Mouse (Mus musculus) midbrain, embryonic 14.5 days (tissue): ENCODE measurements around the gene Gpcpd1. TPM values are rescaled to one million over a fixed set of nuclear protein-coding genes. Genes with fewer than 3 reads are reported as not detected.

Experiments used
- ATAC-seq: fragments of 200-750 bp; cut with Nextera tagmentation; 2 replicates; pipeline ENCODE4 v1.8.0; 2017; ENCODE audit warnings: moderate number of reproducible peaks, moderate library complexity; ENCODE audit not compliant: low FRiP score, low TSS enrichment
- DNase-seq: peaks from one replicate; pipeline ENCODE4 v3.0.0-alpha.2; 2015
- H3K27ac ChIP-seq: fragments of 300-500 bp; sonication (generic); replicated peaks from 2 replicates; pipeline ENCODE4 v1.5.1; 2014; ENCODE audit warnings: mild to moderate bottlenecking, low read depth, low read length, moderate library complexity
- H3K27me3 ChIP-seq: fragments of 300-500 bp; sonication (generic); 2 replicates; pipeline ENCODE4 v1.6.1; 2014; ENCODE audit warnings: low read length, control low read depth, mixed read lengths; ENCODE audit not compliant: control insufficient read depth, insufficient read depth
- H3K36me3 ChIP-seq: fragments of 300-500 bp; sonication (generic); 2 replicates; pipeline ENCODE4 v1.6.1; 2014; ENCODE audit warnings: low read length, control low read depth; ENCODE audit not compliant: control insufficient read depth, insufficient read depth
- H3K4me1 ChIP-seq: fragments of 300-500 bp; sonication (generic); 2 replicates; pipeline ENCODE4 v1.6.1; 2014; ENCODE audit warnings: mild to moderate bottlenecking, antibody characterized with exemption, low read length, control low read depth; ENCODE audit not compliant: control insufficient read depth, insufficient read depth
- H3K4me2 ChIP-seq: fragments of 300-500 bp; sonication (generic); 2 replicates; pipeline ENCODE4 v1.6.1; 2014; ENCODE audit warnings: mild to moderate bottlenecking, low read length, moderate library complexity
- H3K4me3 ChIP-seq: fragments of 300-500 bp; sonication (generic); replicated peaks from 2 replicates; pipeline ENCODE4 v1.5.1; 2014; ENCODE audit warnings: low read depth, low read length
- H3K9ac ChIP-seq: fragments of 300-500 bp; sonication (generic); replicated peaks from 2 replicates; pipeline ENCODE4 v1.6.1; 2014; ENCODE audit warnings: mild to moderate bottlenecking, low read length, moderate library complexity
- H3K9me3 ChIP-seq: fragments of 300-500 bp; sonication (generic); 2 replicates; pipeline ENCODE4 v1.6.1; 2016; ENCODE audit warnings: low read length, control low read depth, mixed read lengths; ENCODE audit not compliant: control insufficient read depth
- WGBS: fragments of 180-500 bp; shearing (Covaris S2); extraction: QIAGEN DNeasy Blood & Tissue Kit; methylation state at CpG from one replicate; pipeline ENCODE4 v1.1.7; 2014; 5-methylcytosine and 5-hydroxymethylcytosine counted together
- polyA plus RNA-seq: library from polyadenylated mRNA; unstranded; fragments of >200 nt; fragmentation: Nextera tagmentation; extraction: Ambion mirVana; gene quantifications from 2 replicates; pipeline ENCODE4 v1.2.1, GENCODE M21; 2014

Gpcpd1 gene
- polyA plus RNA-seq, 1 experiment from 2014 or later, result 104 TPM

DNA sequence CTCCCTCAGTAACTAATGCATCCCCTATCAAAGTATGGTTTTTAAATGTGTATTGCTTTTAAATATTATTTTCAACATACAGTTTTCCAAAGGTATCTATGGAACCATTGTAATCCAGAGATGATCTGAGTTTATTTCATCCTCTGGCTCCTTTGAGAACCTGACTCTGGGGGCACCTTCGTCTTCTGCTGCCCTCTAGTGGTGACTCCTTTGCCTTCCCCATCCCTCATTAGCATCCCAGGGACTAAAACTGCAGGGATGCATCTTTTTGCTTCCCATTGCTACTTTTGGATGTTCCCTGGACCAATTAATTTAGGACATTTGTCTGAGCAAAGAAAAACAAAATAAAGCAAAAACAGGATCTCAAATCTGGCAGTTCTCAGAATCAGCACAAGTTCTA lies 102.1 kb downstream of the Gpcpd1 start:
- no peaks in the 10 kb centered on the region for H3K36me3 ChIP-seq
- DNase-seq (peak; percentile 80), ATAC-seq (no peak)
- H3K4me1 ChIP-seq, result no peaks in the 10 kb centered on the region
- H3K27ac ChIP-seq, result no peak overlapping the region
- WGBS, result 0% methylated on average over 1 of the region's 1 CpGs
- no peak overlapping the region for H3K4me2 ChIP-seq
- H3K27me3 ChIP-seq, result no peaks in the 10 kb centered on the region
- H3K4me3 ChIP-seq, result no peak overlapping the region
- H3K9me3 ChIP-seq, result no peaks in the 10 kb centered on the region
- no peak overlapping the region for H3K9ac ChIP-seq

DNA sequence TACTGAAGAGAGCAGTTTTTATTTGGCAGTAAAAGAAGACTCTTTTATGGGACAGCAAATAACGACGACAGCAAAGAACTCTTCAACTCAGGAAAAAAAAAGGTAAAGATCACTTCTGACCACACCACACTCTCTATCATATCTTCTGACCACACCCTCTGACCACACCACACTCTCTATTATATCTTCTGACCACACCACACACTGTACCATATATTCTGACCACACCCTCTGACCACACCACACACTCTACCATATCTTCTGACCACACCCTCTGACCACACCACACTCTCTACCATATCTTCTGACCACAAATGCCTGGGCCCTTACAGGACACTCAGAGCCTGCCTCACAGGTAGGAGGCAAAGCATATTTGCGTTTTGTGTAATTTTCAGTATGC lies 106.0 kb downstream of the Gpcpd1 start:
- H3K36me3 ChIP-seq, result no peaks in the 10 kb centered on the region
- no peak overlapping the region for H3K4me2 ChIP-seq
- WGBS, result 86% methylated on average over 3 of the region's 3 CpGs
- DNase-seq (no peak), ATAC-seq (no peak)
- H3K4me3 ChIP-seq, result no peak overlapping the region
- no peaks in the 10 kb centered on the region for H3K9me3 ChIP-seq
- no peak overlapping the region for H3K27ac ChIP-seq
- H3K4me1 ChIP-seq, result no peaks in the 10 kb centered on the region
- no peak overlapping the region for H3K9ac ChIP-seq
- H3K27me3 ChIP-seq, result no peaks in the 10 kb centered on the region

Other genes starting within 250 kb of the Gpcpd1 start
- 2.9 and 5.2 TPM in 2 replicates for gene Prokr2, start 202.3 kb downstream of the Gpcpd1 start, polyA plus RNA-seq
- gene Shld1, start 99.2 kb upstream of the Gpcpd1 start, polyA plus RNA-seq, result 23.3 and 26.2 TPM in 2 replicates
- 62.0 and 62.4 TPM in 2 replicates for gene Chgb, start 193.5 kb upstream of the Gpcpd1 start, polyA plus RNA-seq
- 23.5 and 25.0 TPM in 2 replicates for gene Trmt6, start 228.3 kb upstream of the Gpcpd1 start, polyA plus RNA-seq
- 4.6 and 7.1 TPM in 2 replicates for gene Mcm8, start 228.4 kb upstream of the Gpcpd1 start, polyA plus RNA-seq